22 mouse cellular contexts compared by ENCODE assay signal in genomic region chr5:111740384-111741275, GRCm38 (mm10). TPM values are rescaled to one million over a fixed set of nuclear protein-coding genes. Genes with fewer than 3 reads are reported as not detected.
A peak's percentile ranks its signal among the peaks of the same experiment; 100 is the strongest.
DNase-seq lines count a peak whose midpoint lies in the region; ATAC-seq and TF ChIP-seq lines count a peak whose summit lies in the region.
"Had no signal": no experiment of that assay in that cellular context is flagged by ENCODE, and none has a peak within 500 bp of the region (broad histone marks: within the 10 kb centered on the region; RNA-seq: fewer than 3 reads in every experiment).

No protein-coding gene starts in this region.

- TF ChIP-seq POLR2A in brain, embryonic 14.5 days (IDR thresholded peaks at IDR 0.05; ENCODE audit: borderline replicate concordance, extremely low read depth, insufficient read depth, insufficient read length, poor library complexity, severe bottlenecking) = no peak

- peak; percentile 86 for ATAC-seq in forebrain, embryonic 14.5 days
- ATAC-seq in hindbrain, embryonic 15.5 days (ENCODE audit: low FRiP score, low read depth) = peak; percentile 60
- peak; percentile 52; the same call in 1 of the 2 replicates for ATAC-seq in midbrain, embryonic 16.5 days
- no peak for ATAC-seq in kidney, embryonic 14.5 days (ENCODE audit: low FRiP score, low TSS enrichment)
- no peak for ATAC-seq in erythroblast, adult 5-6 weeks (replicated peaks; ENCODE audit: low FRiP score, poor library complexity, severe bottlenecking)

- no peak overlapping the region for H3K9ac ChIP-seq in forebrain, embryonic 14.5 days (ENCODE audit: low read length)
- H3K9ac ChIP-seq in hindbrain, embryonic 15.5 days = no peak overlapping the region
- no peak overlapping the region; the same call in 1 of the 2 replicates for H3K9ac ChIP-seq in midbrain, embryonic 16.5 days (ENCODE audit: low read depth, low read length)
- H3K9ac ChIP-seq in kidney, embryonic 14.5 days (ENCODE audit: low read depth, low read length) = no peak overlapping the region
- H3K9ac ChIP-seq: embryonic facial prominence, embryonic 12.5 days; liver, embryonic 13.5 days had no signal

- peak overlapping the region; percentile 90 for H3K27ac ChIP-seq in forebrain, embryonic 14.5 days (ENCODE audit: low read depth, low read length)
- peak overlapping the region; percentile 25; the same call in 1 of the 2 replicates for H3K27ac ChIP-seq in hindbrain, embryonic 15.5 days (replicated peaks)
- peak overlapping the region; percentile 73 for H3K27ac ChIP-seq in midbrain, embryonic 16.5 days (ENCODE audit: low read length)
- H3K27ac ChIP-seq in kidney, embryonic 14.5 days (ENCODE audit: low read depth, low read length) = no peak overlapping the region
- H3K27ac ChIP-seq in heart, embryonic 10.5 days = no peak overlapping the region
- H3K27ac ChIP-seq: embryonic facial prominence, embryonic 12.5 days; liver, embryonic 13.5 days had no signal

- no peaks in the 10 kb centered on the region for H3K9me3 ChIP-seq in forebrain, embryonic 14.5 days (replicated peaks; ENCODE audit: control insufficient read depth, low read length)
- H3K9me3 ChIP-seq in hindbrain, embryonic 15.5 days = no peaks in the 10 kb centered on the region
- H3K9me3 ChIP-seq in midbrain, embryonic 16.5 days (replicated peaks; ENCODE audit: control insufficient read depth, low read length, poor library complexity, severe bottlenecking) = no peaks in the 10 kb centered on the region
- no peaks in the 10 kb centered on the region for H3K9me3 ChIP-seq in kidney, embryonic 14.5 days (ENCODE audit: control insufficient read depth, low read length)
- H3K9me3 ChIP-seq in heart, embryonic 10.5 days = no peaks in the 10 kb centered on the region
- H3K9me3 ChIP-seq: embryonic facial prominence, embryonic 12.5 days; liver, embryonic 13.5 days had no signal

- no peak overlapping the region for H3K4me2 ChIP-seq in forebrain, embryonic 14.5 days (ENCODE audit: low read length)
- H3K4me2 ChIP-seq in hindbrain, embryonic 15.5 days = no peak overlapping the region
- no peak overlapping the region for H3K4me2 ChIP-seq in midbrain, embryonic 16.5 days (ENCODE audit: low read length)
- H3K4me2 ChIP-seq in kidney, embryonic 14.5 days (replicated peaks; ENCODE audit: low read depth, low read length) = no peak overlapping the region
- H3K4me2 ChIP-seq: embryonic facial prominence, embryonic 12.5 days; heart, embryonic 11.5 days; liver, embryonic 13.5 days had no signal

- WGBS in forebrain, embryonic 14.5 days = 4% methylated on average over 16 of the region's 16 CpGs
- WGBS in hindbrain, embryonic 15.5 days = 15% methylated on average over 16 of the region's 16 CpGs
- 16% methylated on average over 16 of the region's 16 CpGs for WGBS in midbrain, embryonic 16.5 days
- WGBS in kidney, embryonic 14.5 days = 39% methylated on average over 16 of the region's 16 CpGs
- 33% methylated on average over 16 of the region's 16 CpGs for WGBS in heart, embryonic 10.5 days

- TF ChIP-seq CTCF in brain, embryonic 14.5 days (IDR thresholded peaks at IDR 0.05; ENCODE audit: borderline replicate concordance, extremely low read depth, insufficient read depth, insufficient read length) = no peak

- H3K27me3 ChIP-seq in forebrain, embryonic 14.5 days (replicated peaks; ENCODE audit: control insufficient read depth, insufficient read depth, low read length) = 0 out of 2 replicates have a peak, but pooled peaks cover 4% of the 10 kb centered on the region
- H3K27me3 ChIP-seq in hindbrain, embryonic 15.5 days = no peaks in the 10 kb centered on the region
- peaks cover 4% of the 10 kb centered on the region; the same call in 1 of the 2 replicates for H3K27me3 ChIP-seq in midbrain, embryonic 16.5 days (ENCODE audit: control insufficient read depth, insufficient read depth, low read depth, low read length)
- H3K27me3 ChIP-seq in kidney, embryonic 14.5 days (ENCODE audit: control insufficient read depth, insufficient read depth, low read length) = peaks cover 25% of the 10 kb centered on the region
- H3K27me3 ChIP-seq in heart, embryonic 10.5 days (ENCODE audit: insufficient read depth, poor library complexity, severe bottlenecking) = peaks cover 57% of the 10 kb centered on the region

- no peak overlapping the region for H3K4me3 ChIP-seq in forebrain, embryonic 14.5 days (ENCODE audit: low read depth, low read length)
- no peak overlapping the region for H3K4me3 ChIP-seq in hindbrain, embryonic 15.5 days
- H3K4me3 ChIP-seq in midbrain, embryonic 16.5 days (ENCODE audit: low read depth, low read length) = no peak overlapping the region
- H3K4me3 ChIP-seq in kidney, embryonic 14.5 days (ENCODE audit: low read length) = no peak overlapping the region
- no peak overlapping the region for H3K4me3 ChIP-seq in heart, embryonic 10.5 days
- H3K4me3 ChIP-seq: embryonic facial prominence, embryonic 12.5 days; liver, embryonic 13.5 days had no signal

- peaks cover 28% of the 10 kb centered on the region for H3K4me1 ChIP-seq in forebrain, embryonic 14.5 days (ENCODE audit: control insufficient read depth, insufficient read depth, low read length)
- H3K4me1 ChIP-seq in hindbrain, embryonic 15.5 days (replicated peaks) = peaks cover 31% of the 10 kb centered on the region
- peaks cover 29% of the 10 kb centered on the region for H3K4me1 ChIP-seq in midbrain, embryonic 16.5 days (ENCODE audit: control insufficient read depth, insufficient read depth, low read length)
- peaks cover 12% of the 10 kb centered on the region; the same call in 1 of the 2 replicates for H3K4me1 ChIP-seq in kidney, embryonic 14.5 days (ENCODE audit: control insufficient read depth, insufficient read depth, low read length)
- peaks cover 30% of the 10 kb centered on the region for H3K4me1 ChIP-seq in heart, embryonic 10.5 days
- H3K4me1 ChIP-seq: liver, embryonic 13.5 days had no signal

- H3K36me3 ChIP-seq in forebrain, embryonic 14.5 days (ENCODE audit: control insufficient read depth, insufficient read depth, low read length) = no peaks in the 10 kb centered on the region
- H3K36me3 ChIP-seq in hindbrain, embryonic 15.5 days = no peaks in the 10 kb centered on the region
- H3K36me3 ChIP-seq in midbrain, embryonic 16.5 days (ENCODE audit: control insufficient read depth, insufficient read depth, low read length) = no peaks in the 10 kb centered on the region
- H3K36me3 ChIP-seq in kidney, embryonic 14.5 days (ENCODE audit: control insufficient read depth, insufficient read depth, low read length) = no peaks in the 10 kb centered on the region
- H3K36me3 ChIP-seq in heart, embryonic 10.5 days = peaks cover 7% of the 10 kb centered on the region; the same call in 1 of the 2 replicates
- H3K36me3 ChIP-seq: embryonic facial prominence, embryonic 12.5 days; liver, embryonic 13.5 days had no signal

- DNase-seq in brain, embryonic 14.5 days (ENCODE audit: low read depth) = peak; percentile 94
- peak; percentile 95 for DNase-seq in forebrain, embryonic 14.5 days (ENCODE audit: low spot score)
- no peak for DNase-seq in heart, embryonic 10.5 days (ENCODE audit: low spot score)
- DNase-seq: adrenal gland, adult 2 months; cerebellum, adult 11-12 months; gastrocnemius, postnatal 25 days; kidney, adult 18-20 months; liver, embryonic 13.5 days; lung, postnatal 10 days; right cerebral cortex, postnatal 14 days; thymus, postnatal 36 days had no signal

RNA-seq across cellular contexts. Expression of gene Gm26897, which starts 6.9 kb away (rescaled TPM):
- polyA plus RNA-seq in brain, embryonic 14.5 days (2012; rRNA removed) = not detected in 2 replicates
- polyA plus RNA-seq in forebrain, embryonic 14.5 days (2014; fragmentation: Nextera tagmentation; extraction: Ambion mirVana) = not detected in 2 replicates
- not detected in 2 replicates for polyA plus RNA-seq in hindbrain, embryonic 15.5 days (2015; fragmentation: Nextera tagmentation; extraction: Ambion mirVana)
- polyA plus RNA-seq in midbrain, embryonic 16.5 days (2015; fragmentation: Nextera tagmentation; extraction: Ambion mirVana) = not detected in 2 replicates
- not detected in 2 replicates for polyA plus RNA-seq in kidney, embryonic 14.5 days (2014; fragmentation: Nextera tagmentation; extraction: Ambion mirVana)
- total RNA-seq in erythroblast, adult 5-6 weeks (2015; ENCODE audit: low replicate concordance) = not detected in 2 replicates
- not detected in 2 replicates for total RNA-seq in erythroblast, adult 5-6 weeks (2017; ENCODE audit: low replicate concordance)
- polyA plus RNA-seq in heart, embryonic 10.5 days (2016; fragmentation: Nextera tagmentation; extraction: Ambion mirVana) = not detected in 2 replicates
- total RNA-seq: adrenal gland, adult 2 months; ES-E14; gastrocnemius, postnatal 25 days; hematopoietic stem cell, adult 5-6 weeks had no signal
- polyA plus RNA-seq: adrenal gland, adult 2 months; C2C12; embryonic facial prominence, embryonic 12.5 days; heart, embryonic 11.5 days; large intestine, adult 2 months; limb, embryonic 11.5 days; liver, embryonic 13.5 days had no signal

Comparison
In these comparisons a context has a peak if more than half of its experiments do, and no peak if none do; other contexts are left out.
1. ATAC-seq: peak in forebrain, embryonic 14.5 days (single experiment), hindbrain, embryonic 15.5 days (single experiment) and midbrain, embryonic 16.5 days (single experiment); none in kidney, embryonic 14.5 days (single experiment) and erythroblast, adult 5-6 weeks (single experiment).
2. H3K27ac ChIP-seq: peak in forebrain, embryonic 14.5 days (single experiment), hindbrain, embryonic 15.5 days (single experiment) and midbrain, embryonic 16.5 days (single experiment); none in kidney, embryonic 14.5 days (single experiment) and heart, embryonic 10.5 days (single experiment).